Mouse (Mus musculus) ZHBTc4 (cell line): ENCODE data around the gene Pltp.

Experiments used
- DNase-seq: peaks from one replicate; pipeline ENCODE4 v3.0.0-alpha.2; 2011; ENCODE audit warnings: low read depth, low spot score

The Pltp gene

DNA sequence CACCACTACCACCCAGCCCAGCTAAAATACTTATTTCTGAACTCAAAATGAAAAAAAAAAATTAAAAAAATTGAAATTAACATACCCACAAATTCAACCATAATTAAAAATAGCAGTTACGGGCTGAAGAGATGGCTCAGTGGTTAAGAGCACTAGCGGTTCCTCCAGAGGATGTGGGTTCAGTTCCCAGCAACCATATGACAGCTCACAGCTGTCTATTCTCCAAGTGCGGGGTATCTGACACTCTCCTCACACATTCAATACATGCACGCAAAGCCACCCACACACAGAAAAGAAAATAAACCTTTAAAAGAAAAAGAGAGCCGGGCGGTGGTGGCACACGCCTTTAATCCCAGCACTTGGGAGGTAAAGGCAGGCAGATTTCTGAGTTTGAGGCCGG lies 7.5 kb downstream of the Pltp start:
- DNase-seq, result no peak

DNA sequence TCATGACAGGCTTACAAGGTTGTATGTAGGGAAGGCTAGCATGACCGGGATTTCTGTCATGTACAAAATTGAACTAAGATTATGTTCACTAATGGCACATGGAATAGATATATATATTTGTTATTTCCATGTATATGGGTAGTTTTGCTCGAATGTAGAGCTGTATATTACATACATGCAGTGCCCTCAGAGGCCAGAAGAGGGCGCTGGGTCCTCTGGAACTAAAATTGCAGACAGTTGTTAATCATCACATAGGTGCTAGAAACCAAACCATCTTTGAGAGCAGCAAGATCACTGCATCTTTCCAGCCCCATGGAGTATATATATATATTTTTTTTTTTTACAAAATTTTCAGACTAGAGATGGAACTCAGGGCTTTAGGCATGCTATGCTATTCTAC lies 11.7 kb downstream of the Pltp start:
- peak; percentile 68 for DNase-seq

- no peak for DNase-seq
Measured at GRCm38 (mm10) chr2:164835164-164835563, 22.3 kb downstream of the Pltp start.

DNA sequence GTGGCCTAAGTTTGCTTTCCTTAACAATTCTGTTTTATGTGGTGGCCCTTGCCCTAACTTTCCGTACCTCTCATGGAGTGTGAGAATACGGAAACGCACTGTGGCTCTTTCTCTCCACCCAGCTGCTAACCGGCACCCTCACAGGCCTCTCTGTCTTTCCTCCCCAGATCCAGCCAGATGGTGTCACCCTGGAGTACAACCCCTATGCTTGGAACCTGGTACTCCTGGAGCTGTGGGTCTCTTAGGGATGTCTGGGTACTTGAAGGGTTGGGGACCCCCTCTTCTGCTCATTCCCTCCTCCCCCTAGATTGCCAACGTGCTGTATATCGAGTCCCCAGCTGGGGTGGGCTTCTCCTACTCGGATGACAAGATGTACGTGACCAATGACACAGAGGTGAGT lies 23.0 kb downstream of the Pltp start:
- no peak for DNase-seq

DNA sequence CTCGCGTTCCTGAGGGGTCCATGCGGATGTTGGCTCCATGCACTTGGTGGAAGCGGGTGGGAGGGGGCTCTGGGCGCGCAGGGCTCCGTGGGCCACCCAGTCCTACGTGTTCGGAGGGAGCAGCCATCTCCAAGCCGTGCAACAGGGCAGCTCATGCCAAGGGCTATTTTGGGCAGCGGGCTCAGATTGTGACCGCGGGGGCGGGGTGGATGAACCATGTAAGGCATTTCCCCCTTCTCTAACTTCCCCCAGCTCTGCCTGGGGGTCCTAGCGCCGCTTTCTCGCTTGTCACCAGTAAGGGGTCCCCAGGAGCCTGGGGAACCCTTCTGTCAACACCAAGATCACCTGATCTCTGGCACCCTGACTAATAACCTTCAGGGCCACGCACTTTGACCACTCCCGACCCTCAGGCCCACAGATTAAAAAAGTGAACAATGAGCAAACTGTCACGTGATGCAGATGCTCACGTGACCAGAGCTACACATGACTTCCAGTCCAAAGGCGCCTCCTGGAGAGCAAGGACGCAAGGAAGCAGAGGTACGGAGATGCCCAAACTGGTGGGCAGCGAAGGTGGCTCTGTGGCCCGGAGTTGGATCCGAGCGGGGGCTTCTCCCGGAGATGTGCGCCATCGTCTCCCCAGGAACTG lies 24.1 kb downstream of the Pltp start, which contains the start of gene Neurl2:
Neurl2 (minus strand) TSS at position 143 of the 646 bp plus-strand sequence.
- DNase-seq, result peak; percentile 98

GRCm38 (mm10) chr2:164832748-164833301 lies 24.7 kb downstream of the Pltp start, which contains the start of gene Ctsa:
Gene Ctsa, plus strand, starts transcription at chr2:164832873.
- DNase-seq, result peak; percentile 86

DNA sequence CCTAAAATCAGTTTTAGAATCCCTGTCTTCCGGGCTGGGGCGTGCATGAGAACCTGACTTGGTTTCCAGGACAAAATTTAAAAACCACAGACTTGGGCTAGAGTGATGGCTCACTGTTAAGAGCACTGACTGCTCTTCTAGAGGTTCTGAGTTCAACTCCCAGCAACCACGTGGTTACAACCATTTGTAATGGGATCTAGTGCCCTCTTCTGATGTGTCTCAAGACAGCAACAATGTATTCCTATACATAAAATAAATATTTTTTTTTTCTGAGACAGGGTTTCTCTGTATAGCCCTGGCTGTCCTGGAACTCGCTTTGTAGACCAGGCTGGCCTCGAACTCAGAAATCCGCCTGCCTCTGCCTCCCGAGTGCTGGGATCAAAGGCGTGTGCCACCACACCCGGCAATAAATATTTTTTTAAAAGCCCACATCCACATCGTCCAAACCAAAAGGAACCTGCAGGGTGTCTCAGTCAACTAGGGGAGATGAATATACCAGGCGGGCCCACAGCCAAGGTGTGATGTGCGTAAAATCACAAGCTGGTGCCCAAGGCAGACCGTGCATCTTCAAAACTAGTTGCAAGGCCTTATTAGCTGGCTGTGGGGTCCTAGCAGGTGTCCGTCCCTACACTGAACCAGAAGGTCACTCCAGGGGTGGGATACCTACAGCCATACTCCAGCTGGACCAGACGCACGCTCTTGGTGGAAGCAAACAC lies 25.3 kb downstream of the Pltp start:
- DNase-seq, result no peak

- DNase-seq, result no peak
Measured at GRCm38 (mm10) chr2:164831029-164831428, 26.5 kb downstream of the Pltp start.

DNA sequence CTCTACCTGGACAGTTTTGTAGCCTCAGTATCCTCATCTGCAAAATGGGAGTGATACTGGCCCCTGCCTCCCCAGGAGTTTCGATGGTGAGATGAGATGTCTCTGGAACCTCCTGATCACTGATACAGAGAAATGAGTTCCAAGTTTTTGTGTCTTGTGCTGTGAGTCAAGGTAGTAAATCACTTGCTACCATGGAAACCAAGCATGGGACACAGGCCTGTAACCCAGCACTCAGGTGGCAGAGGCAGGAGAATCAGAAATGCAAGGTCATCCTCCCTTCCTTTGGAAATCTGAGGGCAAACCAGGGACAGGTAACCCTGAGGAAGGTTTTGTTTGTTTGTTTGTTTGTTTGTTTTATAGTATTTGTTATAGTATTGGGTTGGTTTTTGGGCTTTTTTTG lies 28.4 kb downstream of the Pltp start:
- DNase-seq, result peak; percentile 52

DNA sequence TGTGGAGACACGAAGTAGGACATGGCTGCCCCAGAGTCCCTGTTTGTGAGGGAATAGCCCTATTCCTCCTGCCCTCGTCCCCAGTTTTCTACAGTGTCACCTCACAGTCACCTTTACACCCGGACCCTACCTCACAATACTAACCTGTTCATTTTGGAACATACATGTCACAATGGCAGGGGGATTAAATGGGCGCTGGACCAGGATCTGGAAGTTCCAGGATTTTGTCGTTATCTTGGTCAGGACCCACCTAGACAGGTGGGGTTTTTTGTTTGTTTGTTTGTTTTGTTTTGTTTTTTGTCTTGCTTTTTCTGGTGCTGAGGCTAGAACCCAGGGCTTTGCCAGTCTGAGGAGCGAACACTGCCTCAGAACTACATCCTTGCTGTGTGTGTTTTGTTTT lies 29.1 kb downstream of the Pltp start, which contains the start of gene Spata25:
Spata25 (minus strand) TSS at position 101 of the 400 bp plus-strand sequence.
- DNase-seq, result no peak

- no peak for DNase-seq
Measured at GRCm38 (mm10) chr2:164827146-164827850, 30.2 kb downstream of the Pltp start.

- DNase-seq, result no peak
Measured at GRCm38 (mm10) chr2:164825521-164825920, 32.0 kb downstream of the Pltp start.

DNA sequence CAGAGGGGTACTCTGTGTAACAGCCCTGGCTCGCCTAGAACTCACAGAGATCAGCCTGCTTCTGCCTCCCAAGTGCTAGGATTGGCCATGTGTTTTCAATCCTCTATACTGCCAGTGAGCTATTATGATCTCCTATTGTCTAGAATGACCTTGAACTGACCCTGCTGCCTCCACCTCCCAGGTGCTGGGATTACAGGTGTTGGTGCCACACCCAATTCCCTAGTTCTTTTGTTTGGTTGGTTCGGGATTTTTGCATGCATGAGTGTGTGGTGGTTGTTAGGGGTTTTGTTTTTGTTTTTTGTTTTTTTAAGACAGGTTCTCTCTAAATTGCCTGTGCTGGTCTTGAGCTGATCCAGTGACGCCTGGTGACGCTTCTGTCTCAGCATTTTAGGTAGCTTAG lies 33.5 kb downstream of the Pltp start:
- DNase-seq, result peak; percentile 90

- no peak for DNase-seq
Measured at GRCm38 (mm10) chr2:164823181-164823585, 34.3 kb downstream of the Pltp start.

DNA sequence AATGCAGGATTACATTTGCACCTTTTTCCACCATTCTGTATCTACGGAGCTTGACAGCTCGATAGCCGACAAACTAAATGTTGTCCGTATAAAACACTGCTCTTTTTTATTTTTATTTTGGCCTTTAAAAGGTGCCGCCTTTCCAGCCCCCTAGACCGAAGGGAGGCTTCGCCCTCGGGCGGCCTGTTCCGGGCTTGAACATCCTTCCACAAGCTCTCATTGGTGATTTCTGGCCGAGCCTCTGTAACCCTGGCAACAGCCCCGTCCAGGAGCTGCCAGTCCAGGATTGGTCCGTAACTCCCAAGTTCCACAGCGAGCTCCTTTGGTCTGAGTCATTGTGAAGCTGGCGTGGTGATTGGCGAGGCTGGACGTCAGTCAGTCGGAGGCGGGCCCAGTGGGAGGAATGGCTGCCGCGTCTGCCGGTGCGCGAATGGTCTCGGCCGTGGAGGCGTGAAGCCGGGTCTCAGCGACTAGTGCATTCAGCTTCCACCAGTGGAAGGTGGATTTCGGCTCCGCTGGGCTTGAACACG lies 34.8 kb downstream of the Pltp start, which contains the start of gene Zswim1:
Zswim1 (plus strand) TSS at position 51 of the 530 bp plus-strand sequence.
- peak; percentile 99 for DNase-seq

DNA sequence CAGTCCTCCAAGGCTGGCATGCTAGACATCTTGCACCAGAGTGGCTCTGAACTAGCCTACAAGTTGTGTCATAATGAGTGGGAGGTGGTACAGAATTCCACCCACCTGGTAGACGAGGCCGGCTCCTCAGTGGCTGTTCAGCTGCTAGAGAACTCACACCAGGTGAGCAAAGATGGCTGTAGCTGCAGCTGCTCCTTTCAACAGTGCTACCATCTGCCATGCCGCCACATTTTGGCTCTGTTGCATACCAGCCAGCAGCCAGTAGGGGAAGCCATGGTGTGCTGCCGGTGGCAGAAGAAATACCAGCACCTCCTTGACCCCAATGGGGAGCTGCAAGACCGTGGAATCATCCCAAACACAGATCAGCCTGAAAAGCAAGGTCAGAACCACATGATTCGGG lies 36.5 kb downstream of the Pltp start:
- no peak for DNase-seq

- peak; percentile 55 for DNase-seq
Measured at GRCm38 (mm10) chr2:164817703-164818102, 39.8 kb downstream of the Pltp start.

GRCm38 (mm10) chr2:164817206-164817605 lies 40.3 kb downstream of the Pltp start:
- DNase-seq, result peak; percentile 64

GRCm38 (mm10) chr2:164815821-164816220 lies 41.7 kb downstream of the Pltp start:
- DNase-seq, result no peak

GRCm38 (mm10) chr2:164815348-164815747 lies 42.2 kb downstream of the Pltp start:
- no peak for DNase-seq

DNA sequence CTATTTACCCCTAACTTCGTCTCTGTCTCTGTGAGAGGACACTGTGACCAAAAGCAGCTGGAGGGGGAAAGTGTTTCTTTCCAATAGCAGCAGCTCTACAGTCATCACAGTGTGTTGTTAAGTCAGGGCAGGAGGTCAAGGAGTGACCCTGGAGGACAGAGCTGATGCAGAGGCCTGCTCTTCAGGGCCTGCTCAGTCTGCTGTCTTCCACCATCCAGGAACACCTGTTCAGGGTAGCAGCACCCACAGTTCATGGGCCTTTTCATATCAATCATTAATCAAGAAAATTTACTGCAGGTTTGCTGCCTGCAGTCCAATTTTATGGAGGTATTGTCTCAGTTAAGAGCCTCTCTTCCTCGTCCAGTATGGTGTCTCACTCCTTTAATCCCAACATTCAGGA lies 44.0 kb downstream of the Pltp start:
- DNase-seq, result no peak

GRCm38 (mm10) chr2:164806614-164807013 lies 50.9 kb downstream of the Pltp start:
- no peak for DNase-seq
